Mouse (Mus musculus): Measurements from ENCODE around the gene Gm14137. TPM values are rescaled to one million over a fixed set of nuclear protein-coding genes. Genes with fewer than 3 reads are reported as not detected.

Gm14137 gene
- polyA plus RNA-seq, 1 experiment: not detected

- no peak overlapping the region for H3K27ac ChIP-seq (ENCODE audit: insufficient read depth, low read length)
- H3K4me3 ChIP-seq (replicated peaks; ENCODE audit: insufficient read depth, low read depth, low read length): no peak overlapping the region
- TF ChIP-seq CTCF (IDR thresholded peaks at IDR 0.05; ENCODE audit: borderline replicate concordance, insufficient read depth, low read depth, low read length) (no peak), POLR2A (IDR thresholded peaks at IDR 0.05; ENCODE audit: borderline replicate concordance, insufficient read depth, low read length) (no peak)
- 0 out of 2 replicates have a peak, but pooled peaks cover 1% of the 10 kb centered on the region for H3K27me3 ChIP-seq (ENCODE audit: control insufficient read depth, insufficient read depth, low read length)
- no peak for DNase-seq
- H3K4me1 ChIP-seq (ENCODE audit: control insufficient read depth, insufficient read depth, low read length): peaks cover 3% of the 10 kb centered on the region; the same call in 1 of the 2 replicates
These were observed 8.9 kb upstream of the Gm14137 start for GRCm38 (mm10) chr2:119165401-119165800.

DNA sequence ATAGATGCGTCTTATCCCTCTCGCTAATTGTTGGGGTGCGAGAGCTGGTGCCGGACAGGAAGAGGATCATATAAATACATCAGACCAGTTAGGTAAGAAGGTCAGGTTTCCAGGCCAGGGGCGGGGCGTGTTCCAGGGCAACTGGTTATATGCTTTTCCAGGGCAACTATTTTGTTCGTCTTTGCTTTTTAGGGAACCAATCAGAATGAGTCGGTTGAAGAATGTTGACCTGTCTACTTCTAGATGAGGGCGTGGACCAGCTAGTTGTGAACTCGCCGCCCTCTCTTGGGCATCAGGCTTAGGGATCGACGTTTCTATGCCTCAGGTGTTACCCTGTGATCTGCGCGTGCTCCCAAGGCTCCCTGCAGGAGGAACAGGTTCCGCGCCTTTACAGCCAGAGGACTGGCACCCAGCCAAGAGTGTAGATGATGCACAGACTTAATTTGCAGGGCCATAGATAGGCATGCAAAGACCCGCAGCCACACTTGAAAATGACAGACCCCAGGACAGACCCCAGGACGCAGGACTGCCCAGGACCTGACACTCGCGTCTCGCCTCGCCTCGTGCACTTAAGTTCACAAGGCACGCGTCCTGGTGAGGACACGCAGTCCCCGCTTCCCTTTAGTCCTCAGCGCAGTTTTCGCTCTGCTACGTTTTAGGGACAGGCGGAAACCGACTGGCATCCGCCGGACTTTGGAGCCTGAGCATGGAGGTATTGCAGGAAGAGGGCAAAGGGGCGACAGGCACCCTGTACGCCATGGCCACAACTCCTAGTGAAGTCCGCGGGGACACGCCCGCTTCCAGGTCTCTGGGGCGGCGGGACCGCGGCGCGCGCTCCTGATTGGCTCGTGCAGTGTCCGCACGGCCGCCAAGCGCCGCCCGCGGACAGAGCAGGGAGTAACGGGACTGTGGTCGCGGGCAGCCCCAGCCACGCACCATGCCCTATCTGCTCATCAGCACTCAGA lies 7.1 kb upstream of the Gm14137 start, which contains the start of gene Gchfr:
Gene Gchfr (plus strand): TSS at position 873 of the 965 bp plus-strand sequence.
- H3K4me3 ChIP-seq (replicated peaks; ENCODE audit: insufficient read depth, low read depth, low read length): peak within 1 kb of the TSS; percentile 63
- H3K27ac ChIP-seq (ENCODE audit: insufficient read depth, low read length): no peak within 1 kb of the TSS
- TF ChIP-seq POLR2A (IDR thresholded peaks at IDR 0.05; ENCODE audit: borderline replicate concordance, insufficient read depth, low read length): no peak
- H3K27me3 ChIP-seq (ENCODE audit: control insufficient read depth, insufficient read depth, low read length): 0 out of 2 replicates have a peak, but pooled peaks cover 1% of the 10 kb centered on the region
- peaks cover 3% of the 10 kb centered on the region; the same call in 1 of the 2 replicates for H3K4me1 ChIP-seq (ENCODE audit: control insufficient read depth, insufficient read depth, low read length)
- peak; percentile 46 to 55 for DNase-seq
- WGBS: under 1% methylated on average over 58 of the region's 60 CpGs

DNA sequence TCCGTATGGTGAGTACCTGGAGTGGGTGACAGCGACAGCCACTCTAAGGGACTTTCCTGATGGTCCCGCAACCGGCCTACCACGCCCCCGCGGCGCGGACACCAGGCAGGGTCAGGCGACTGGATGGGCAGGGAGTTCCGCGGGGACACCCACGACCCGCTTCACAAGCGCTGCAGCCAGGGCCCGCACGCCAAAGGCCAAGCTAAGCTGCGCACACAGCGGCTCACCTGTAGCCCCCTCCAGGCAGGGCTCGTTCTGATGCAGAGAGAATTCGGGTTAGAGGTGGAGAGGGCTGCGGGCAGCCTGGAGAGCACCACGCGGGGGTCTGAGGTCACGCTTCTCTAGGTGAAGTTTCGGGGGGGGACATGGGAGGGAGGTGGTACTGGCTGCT lies 6.4 kb upstream of the Gm14137 start:
- peaks cover 3% of the 10 kb centered on the region; the same call in 1 of the 2 replicates for H3K4me1 ChIP-seq (ENCODE audit: control insufficient read depth, insufficient read depth, low read length)
- 4% methylated on average over 26 of the region's 26 CpGs for WGBS
- 0 out of 2 replicates have a peak, but pooled peaks cover 1% of the 10 kb centered on the region for H3K27me3 ChIP-seq (ENCODE audit: control insufficient read depth, insufficient read depth, low read length)
- TF ChIP-seq POLR2A (IDR thresholded peaks at IDR 0.05; ENCODE audit: borderline replicate concordance, insufficient read depth, low read length) (no peak), CTCF (IDR thresholded peaks at IDR 0.05; ENCODE audit: borderline replicate concordance, insufficient read depth, low read depth, low read length) (no peak)
- DNase-seq: no peak
- no peak overlapping the region for H3K27ac ChIP-seq (ENCODE audit: insufficient read depth, low read length)
- peak overlapping the region; percentile 63 for H3K4me3 ChIP-seq (replicated peaks; ENCODE audit: insufficient read depth, low read depth, low read length)

GRCm38 (mm10) chr2:119170282-119170681 lies 4.0 kb upstream of the Gm14137 start:
- no peak overlapping the region for H3K27ac ChIP-seq (ENCODE audit: insufficient read depth, low read length)
- TF ChIP-seq POLR2A (IDR thresholded peaks at IDR 0.05; ENCODE audit: borderline replicate concordance, insufficient read depth, low read length): no peak
- no peak for TF ChIP-seq CTCF (IDR thresholded peaks at IDR 0.05; ENCODE audit: borderline replicate concordance, insufficient read depth, low read depth, low read length)
- WGBS: 83% methylated on average over 2 of the region's 2 CpGs
- DNase-seq: no peak
- H3K27me3 ChIP-seq (ENCODE audit: control insufficient read depth, insufficient read depth, low read length): 0 out of 2 replicates have a peak, but pooled peaks cover 1% of the 10 kb centered on the region
- H3K4me3 ChIP-seq (replicated peaks; ENCODE audit: insufficient read depth, low read depth, low read length): no peak overlapping the region
- peaks cover 3% of the 10 kb centered on the region; the same call in 1 of the 2 replicates for H3K4me1 ChIP-seq (ENCODE audit: control insufficient read depth, insufficient read depth, low read length)

GRCm38 (mm10) chr2:119171574-119171973 lies 2.7 kb upstream of the Gm14137 start:
- no peaks in the 10 kb centered on the region for H3K27me3 ChIP-seq (ENCODE audit: control insufficient read depth, insufficient read depth, low read length)
- no peak for DNase-seq
- H3K4me3 ChIP-seq (replicated peaks; ENCODE audit: insufficient read depth, low read depth, low read length): no peak overlapping the region
- peaks cover 3% of the 10 kb centered on the region; the same call in 1 of the 2 replicates for H3K4me1 ChIP-seq (ENCODE audit: control insufficient read depth, insufficient read depth, low read length)
- no peak overlapping the region for H3K27ac ChIP-seq (ENCODE audit: insufficient read depth, low read length)
- 72% methylated on average over 8 of the region's 8 CpGs for WGBS
- no peak for TF ChIP-seq CTCF (IDR thresholded peaks at IDR 0.05; ENCODE audit: borderline replicate concordance, insufficient read depth, low read depth, low read length)
- no peak for TF ChIP-seq POLR2A (IDR thresholded peaks at IDR 0.05; ENCODE audit: borderline replicate concordance, insufficient read depth, low read length)

GRCm38 (mm10) chr2:119172446-119172845 lies 1.9 kb upstream of the Gm14137 start:
- whole genome bisulfite sequencing: 74% methylated on average over 7 of the region's 7 CpGs
- no peaks in the 10 kb centered on the region for H3K27me3 ChIP-seq (ENCODE audit: control insufficient read depth, insufficient read depth, low read length)
- no peak overlapping the region for H3K27ac ChIP-seq (ENCODE audit: insufficient read depth, low read length)
- H3K4me3 ChIP-seq (replicated peaks; ENCODE audit: insufficient read depth, low read depth, low read length): no peak overlapping the region
- no peaks in the 10 kb centered on the region for H3K4me1 ChIP-seq (ENCODE audit: control insufficient read depth, insufficient read depth, low read length)
- TF ChIP-seq POLR2A (IDR thresholded peaks at IDR 0.05; ENCODE audit: borderline replicate concordance, insufficient read depth, low read length): no peak
- no peak for TF ChIP-seq CTCF (IDR thresholded peaks at IDR 0.05; ENCODE audit: borderline replicate concordance, insufficient read depth, low read depth, low read length)
- no peak for DNase-seq

GRCm38 (mm10) chr2:119172862-119173576 lies 1.3 kb upstream of the Gm14137 start:
- no peak for TF ChIP-seq CTCF (IDR thresholded peaks at IDR 0.05; ENCODE audit: borderline replicate concordance, insufficient read depth, low read depth, low read length)
- TF ChIP-seq POLR2A (IDR thresholded peaks at IDR 0.05; ENCODE audit: borderline replicate concordance, insufficient read depth, low read length): no peak
- DNase-seq: no peak
- H3K4me3 ChIP-seq (replicated peaks; ENCODE audit: insufficient read depth, low read depth, low read length): no peak overlapping the region
- no peaks in the 10 kb centered on the region for H3K27me3 ChIP-seq (ENCODE audit: control insufficient read depth, insufficient read depth, low read length)
- no peak overlapping the region for H3K27ac ChIP-seq (ENCODE audit: insufficient read depth, low read length)
- WGBS: 32% methylated on average over 13 of the region's 13 CpGs
- H3K4me1 ChIP-seq (ENCODE audit: control insufficient read depth, insufficient read depth, low read length): no peaks in the 10 kb centered on the region
